Mouse (Mus musculus): ENCODE data around the gene Abr. TPM values are rescaled to one million over a fixed set of nuclear protein-coding genes. Genes with fewer than 3 reads are reported as not detected.
A peak's percentile ranks its signal among the peaks of the same experiment; 100 is the strongest.

Gene Abr
- polyA plus RNA-seq, 1 experiment from 2014 or later = 32.3 TPM

- H3K27me3 ChIP-seq (replicated peaks; ENCODE audit: control insufficient read depth, insufficient read depth, low read length) = no peaks in the 10 kb centered on the region
- no peak overlapping the region for H3K4me2 ChIP-seq (replicated peaks; ENCODE audit: low read depth)
- H3K36me3 ChIP-seq (ENCODE audit: control insufficient read depth, insufficient read depth) = peaks cover 51% of the 10 kb centered on the region
- H3K4me3 ChIP-seq (ENCODE audit: low read depth, low read length) = no peak overlapping the region
- TF ChIP-seq CTCF (IDR thresholded peaks at IDR 0.05; ENCODE audit: low read depth) = no peak
- ATAC-seq = no peak
- no peak overlapping the region for H3K27ac ChIP-seq (ENCODE audit: low read depth, low read length)
- no peaks in the 10 kb centered on the region for H3K9me3 ChIP-seq (ENCODE audit: control insufficient read depth)
- 47% methylated on average over 5 of the region's 5 CpGs for WGBS
- peaks cover 12% of the 10 kb centered on the region; the same call in 1 of the 2 replicates for H3K4me1 ChIP-seq (replicated peaks; ENCODE audit: control insufficient read depth, insufficient read depth, low read length)
- no peak overlapping the region for H3K9ac ChIP-seq (ENCODE audit: low read depth, low read length)
These were observed 149.5 kb downstream of the Abr start for GRCm38 (mm10) chr11:76472617-76473016.

GRCm38 (mm10) chr11:76469311-76469998 lies 152.7 kb downstream of the Abr start:
- 0 out of 2 replicates have a peak, but pooled peaks have one; percentile 5 for TF ChIP-seq CTCF (IDR thresholded peaks at IDR 0.05; ENCODE audit: low read depth)
- Histone ChIP-seq H3K4me2 (replicated peaks; ENCODE audit: low read depth) (no peak overlapping the region), H3K4me1 (replicated peaks; ENCODE audit: control insufficient read depth, insufficient read depth, low read length) (0 out of 2 replicates have a peak, but pooled peaks cover 3% of the 10 kb centered on the region), H3K36me3 (ENCODE audit: control insufficient read depth, insufficient read depth) (peaks cover 56% of the 10 kb centered on the region), H3K9ac (ENCODE audit: low read depth, low read length) (no peak overlapping the region), H3K27ac (ENCODE audit: low read depth, low read length) (peak overlapping the region; percentile 41; the same call in 1 of the 2 replicates), H3K4me3 (ENCODE audit: low read depth, low read length) (no peak overlapping the region), H3K9me3 (ENCODE audit: control insufficient read depth) (no peaks in the 10 kb centered on the region), H3K27me3 (replicated peaks; ENCODE audit: control insufficient read depth, insufficient read depth, low read length) (no peaks in the 10 kb centered on the region)
- no peak for ATAC-seq
- WGBS = 49% methylated on average over 11 of the region's 11 CpGs

DNA sequence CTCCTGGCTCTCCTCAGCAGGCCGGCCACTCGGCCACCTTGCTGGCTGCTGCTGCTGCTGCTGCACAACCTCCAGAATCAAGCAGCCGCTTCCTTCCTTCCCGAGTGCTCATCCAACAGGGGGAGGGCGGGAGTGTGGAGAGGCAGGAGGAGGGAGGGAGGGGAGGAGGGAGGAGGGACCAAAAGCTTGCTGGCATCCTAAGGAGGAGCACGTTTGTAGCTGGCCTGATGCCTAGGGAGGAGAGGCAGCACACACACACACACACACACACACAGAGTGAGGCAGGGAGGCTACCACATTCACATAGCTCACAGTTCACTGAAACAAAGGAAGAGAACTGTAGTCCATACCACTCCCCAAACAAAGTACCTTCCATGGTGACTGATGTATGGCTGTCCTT lies 153.8 kb downstream of the Abr start:
- Histone ChIP-seq H3K9me3 (ENCODE audit: control insufficient read depth) (no peaks in the 10 kb centered on the region), H3K4me2 (replicated peaks; ENCODE audit: low read depth) (no peak overlapping the region), H3K4me1 (replicated peaks; ENCODE audit: control insufficient read depth, insufficient read depth, low read length) (0 out of 2 replicates have a peak, but pooled peaks cover 3% of the 10 kb centered on the region), H3K27ac (ENCODE audit: low read depth, low read length) (no peak overlapping the region), H3K36me3 (ENCODE audit: control insufficient read depth, insufficient read depth) (peaks cover 63% of the 10 kb centered on the region), H3K27me3 (replicated peaks; ENCODE audit: control insufficient read depth, insufficient read depth, low read length) (no peaks in the 10 kb centered on the region), H3K4me3 (ENCODE audit: low read depth, low read length) (no peak overlapping the region), H3K9ac (ENCODE audit: low read depth, low read length) (no peak overlapping the region)
- 46% methylated on average over 4 of the region's 6 CpGs for WGBS
- 0 out of 2 replicates have a peak, but pooled peaks have one; percentile 19 for TF ChIP-seq CTCF (IDR thresholded peaks at IDR 0.05; ENCODE audit: low read depth)
- ATAC-seq = 0 out of 2 replicates have a peak, but pooled peaks have one; percentile 5

DNA sequence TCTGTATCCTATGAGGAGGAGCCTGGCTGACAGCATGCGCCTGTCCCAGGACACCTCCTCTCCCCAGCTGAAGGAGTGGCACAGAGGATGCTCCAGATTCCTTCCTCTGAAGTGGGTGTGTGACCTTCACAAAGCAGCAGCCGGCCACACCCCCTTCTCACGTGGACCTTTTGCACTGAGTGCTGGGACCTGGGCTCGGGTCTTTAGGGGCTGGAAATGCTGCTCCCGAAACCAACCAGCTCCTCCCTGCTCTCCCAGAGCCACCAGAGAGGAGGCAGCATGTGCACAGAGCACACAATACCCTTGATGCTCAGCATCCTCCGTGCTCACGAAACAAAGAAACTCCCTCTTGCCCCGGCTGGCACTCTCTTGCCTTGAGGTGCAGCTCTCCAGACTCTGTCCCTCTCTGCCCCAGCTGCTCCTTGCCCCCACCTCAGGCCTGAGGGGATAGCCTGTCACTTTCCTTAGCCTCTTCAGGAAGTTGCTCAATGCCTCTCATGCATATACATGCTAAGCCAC lies 154.6 kb downstream of the Abr start:
- TF ChIP-seq CTCF (IDR thresholded peaks at IDR 0.05; ENCODE audit: low read depth) = no peak
- H3K4me3 ChIP-seq (ENCODE audit: low read depth, low read length) = no peak overlapping the region
- H3K4me2 ChIP-seq (replicated peaks; ENCODE audit: low read depth) = no peak overlapping the region
- H3K4me1 ChIP-seq (replicated peaks; ENCODE audit: control insufficient read depth, insufficient read depth, low read length) = 0 out of 2 replicates have a peak, but pooled peaks cover 3% of the 10 kb centered on the region
- H3K36me3 ChIP-seq (ENCODE audit: control insufficient read depth, insufficient read depth) = peaks cover 71% of the 10 kb centered on the region
- H3K27ac ChIP-seq (ENCODE audit: low read depth, low read length) = no peak overlapping the region
- H3K27me3 ChIP-seq (replicated peaks; ENCODE audit: control insufficient read depth, insufficient read depth, low read length) = no peaks in the 10 kb centered on the region
- H3K9ac ChIP-seq (ENCODE audit: low read depth, low read length) = no peak overlapping the region
- no peak for ATAC-seq
- 55% methylated on average over 8 of the region's 8 CpGs for WGBS
- no peaks in the 10 kb centered on the region for H3K9me3 ChIP-seq (ENCODE audit: control insufficient read depth)

DNA sequence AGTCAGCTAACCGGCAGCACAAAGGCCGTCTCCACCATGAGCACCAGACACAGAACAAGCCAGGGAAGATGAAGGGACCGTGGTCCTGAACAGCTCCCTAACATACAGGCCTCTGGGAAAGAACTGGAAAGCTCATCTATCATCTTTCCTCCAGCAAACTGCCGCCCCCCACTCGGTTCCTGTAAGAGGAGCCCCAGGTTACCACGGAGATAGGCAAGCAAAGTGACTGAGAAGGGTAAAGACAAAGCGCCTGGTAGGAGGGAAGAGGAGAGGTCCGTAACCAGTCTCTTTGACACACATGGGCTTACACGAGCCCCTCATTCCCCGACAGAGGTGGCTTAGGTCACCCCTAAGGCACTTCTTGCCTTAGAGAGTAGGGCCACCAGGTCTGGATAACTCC lies 155.0 kb downstream of the Abr start:
- no peak for ATAC-seq
- Histone ChIP-seq H3K36me3 (ENCODE audit: control insufficient read depth, insufficient read depth) (peaks cover 73% of the 10 kb centered on the region), H3K4me2 (replicated peaks; ENCODE audit: low read depth) (no peak overlapping the region), H3K9ac (ENCODE audit: low read depth, low read length) (no peak overlapping the region), H3K4me3 (ENCODE audit: low read depth, low read length) (no peak overlapping the region), H3K27ac (ENCODE audit: low read depth, low read length) (no peak overlapping the region), H3K27me3 (replicated peaks; ENCODE audit: control insufficient read depth, insufficient read depth, low read length) (no peaks in the 10 kb centered on the region), H3K9me3 (ENCODE audit: control insufficient read depth) (no peaks in the 10 kb centered on the region), H3K4me1 (replicated peaks; ENCODE audit: control insufficient read depth, insufficient read depth, low read length) (0 out of 2 replicates have a peak, but pooled peaks cover 3% of the 10 kb centered on the region)
- no peak for TF ChIP-seq CTCF (IDR thresholded peaks at IDR 0.05; ENCODE audit: low read depth)
- WGBS = 68% methylated on average over 10 of the region's 10 CpGs

DNA sequence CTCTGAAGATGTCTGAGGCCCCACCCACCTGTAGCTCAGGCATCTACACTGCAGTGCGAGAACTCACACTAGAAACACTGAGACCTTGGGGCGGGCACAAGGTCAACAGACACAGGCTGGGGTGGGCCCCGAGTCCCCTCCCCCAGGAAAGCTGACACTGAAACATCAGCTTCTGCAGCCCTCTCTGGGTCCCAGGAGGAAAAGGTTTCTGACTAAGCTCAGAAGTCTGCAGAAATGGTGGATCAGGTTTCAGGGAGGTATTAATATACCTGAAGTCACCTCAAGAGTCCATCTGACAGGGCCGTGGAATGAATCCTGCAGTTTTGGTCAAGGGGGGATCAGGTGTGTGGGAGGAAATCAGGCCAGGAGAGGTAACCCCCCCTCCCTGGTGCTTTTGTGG lies 156.2 kb downstream of the Abr start:
- TF ChIP-seq CTCF (IDR thresholded peaks at IDR 0.05; ENCODE audit: low read depth) = no peak
- Histone ChIP-seq H3K4me1 (replicated peaks; ENCODE audit: control insufficient read depth, insufficient read depth, low read length) (0 out of 2 replicates have a peak, but pooled peaks cover 3% of the 10 kb centered on the region), H3K4me2 (replicated peaks; ENCODE audit: low read depth) (no peak overlapping the region), H3K27me3 (replicated peaks; ENCODE audit: control insufficient read depth, insufficient read depth, low read length) (no peaks in the 10 kb centered on the region), H3K36me3 (ENCODE audit: control insufficient read depth, insufficient read depth) (peaks cover 75% of the 10 kb centered on the region), H3K9ac (ENCODE audit: low read depth, low read length) (no peak overlapping the region), H3K9me3 (ENCODE audit: control insufficient read depth) (no peaks in the 10 kb centered on the region), H3K27ac (ENCODE audit: low read depth, low read length) (no peak overlapping the region), H3K4me3 (ENCODE audit: low read depth, low read length) (no peak overlapping the region)
- ATAC-seq = no peak
- 82% methylated on average over 4 of the region's 4 CpGs for WGBS
